Mouse (Mus musculus) cerebellum, postnatal 25 days (tissue): ENCODE data around the gene Lbx1.

ENCODE experiments used
- DNase-seq, 2 experiments: peaks; one replicate each; pipeline ENCODE4 v3.0.0; 2021; ENCODE audit warnings: mixed read lengths in 2 of 2

Gene Lbx1

GRCm38 (mm10) chr19:45235766-45236362 lies at the start of gene Lbx1:
Gene Lbx1, minus strand, starts transcription at chr19:45235812.
- no peak for DNase-seq

GRCm38 (mm10) chr19:45283302-45283701 lies 47.7 kb upstream of the Lbx1 start:
- DNase-seq, result peak; percentile 85 to 90

- no peak for DNase-seq
Observed at GRCm38 (mm10) chr19:45276196-45276595, 40.6 kb upstream of the Lbx1 start.

- no peak for DNase-seq
Observed at GRCm38 (mm10) chr19:45271986-45272385, 36.4 kb upstream of the Lbx1 start.

- no peak for DNase-seq
Observed at GRCm38 (mm10) chr19:45262995-45263394, 27.4 kb upstream of the Lbx1 start.

GRCm38 (mm10) chr19:45257414-45258326 lies 22.1 kb upstream of the Lbx1 start:
- DNase-seq, result no peak

GRCm38 (mm10) chr19:45254806-45255205 lies 19.2 kb upstream of the Lbx1 start:
- DNase-seq, result no peak

- DNase-seq, result no peak
Observed at GRCm38 (mm10) chr19:45252436-45252835, 16.8 kb upstream of the Lbx1 start.

- peak; percentile 55 to 67 for DNase-seq
Observed at GRCm38 (mm10) chr19:45248691-45249090, 13.1 kb upstream of the Lbx1 start.

GRCm38 (mm10) chr19:45243918-45244700 lies 8.5 kb upstream of the Lbx1 start:
- DNase-seq, result peak; percentile 44 to 65

GRCm38 (mm10) chr19:45243264-45243602 lies 7.6 kb upstream of the Lbx1 start:
- DNase-seq, result no peak

GRCm38 (mm10) chr19:45242348-45243263 lies 7.0 kb upstream of the Lbx1 start:
- peak in 1 of 2 experiments; percentile 52 for DNase-seq

- DNase-seq, result no peak
Observed at GRCm38 (mm10) chr19:45242017-45242347, 6.4 kb upstream of the Lbx1 start.

- DNase-seq, result no peak
Observed at GRCm38 (mm10) chr19:45240026-45240425, 4.4 kb upstream of the Lbx1 start.

GRCm38 (mm10) chr19:45239191-45239590 lies 3.6 kb upstream of the Lbx1 start:
- no peak for DNase-seq

GRCm38 (mm10) chr19:45237665-45238209 lies 2.1 kb upstream of the Lbx1 start:
- DNase-seq, result no peak

GRCm38 (mm10) chr19:45237099-45237498 lies 1.5 kb upstream of the Lbx1 start:
- DNase-seq, result no peak

- no peak for DNase-seq
Observed at GRCm38 (mm10) chr19:45236363-45236942, 841 bp upstream of the Lbx1 start.

GRCm38 (mm10) chr19:45235331-45235741 lies 276 bp downstream of the Lbx1 start:
- DNase-seq, result peak; percentile 36 to 47

- peak in 1 of 2 experiments; percentile 42 for DNase-seq
Observed at GRCm38 (mm10) chr19:45234771-45235231, 811 bp downstream of the Lbx1 start.

- DNase-seq, result no peak
Observed at GRCm38 (mm10) chr19:45234191-45234770, 1.3 kb downstream of the Lbx1 start.
